Mouse (Mus musculus): Measurements from ENCODE around the gene Nfkbil1.

DNA sequence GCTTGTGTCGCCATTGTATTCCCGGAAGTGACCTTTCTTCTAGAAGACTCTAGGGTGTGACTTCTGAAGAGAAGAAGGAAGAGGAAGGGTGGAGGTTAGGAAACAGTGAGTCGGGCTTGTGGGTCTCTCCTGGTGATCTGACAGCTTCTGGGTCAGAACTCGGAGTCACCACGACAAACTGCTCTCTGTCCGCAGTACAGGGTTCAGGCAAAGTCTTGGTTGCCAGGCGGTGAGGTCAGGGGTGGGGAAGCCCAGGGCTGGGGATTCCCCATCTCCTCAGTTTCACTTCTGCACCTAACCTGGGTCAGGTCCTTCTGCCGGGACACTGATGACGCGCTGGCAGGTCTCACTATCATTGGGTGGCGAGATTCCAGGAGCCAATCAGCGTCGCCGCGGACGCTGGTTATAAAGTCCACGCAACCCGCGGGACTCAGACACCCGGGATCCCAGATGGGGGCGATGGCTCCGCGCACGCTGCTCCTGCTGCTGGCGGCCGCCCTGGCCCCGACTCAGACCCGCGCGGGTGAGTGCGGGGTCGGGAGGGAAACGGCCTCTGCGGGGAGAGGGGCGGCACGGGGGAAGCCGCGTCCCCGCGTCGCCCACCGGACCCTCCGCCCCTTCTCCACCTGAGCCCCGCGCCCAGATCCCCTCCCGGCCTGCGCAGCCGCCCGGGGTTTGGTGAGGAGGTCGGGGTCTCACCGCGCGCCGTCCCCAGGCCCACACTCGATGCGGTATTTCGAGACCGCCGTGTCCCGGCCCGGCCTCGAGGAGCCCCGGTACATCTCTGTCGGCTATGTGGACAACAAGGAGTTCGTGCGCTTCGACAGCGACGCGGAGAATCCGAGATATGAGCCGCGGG is 27.3 kb upstream of the Nfkbil1 start, which contains the start of gene H2-D1:
- TF ChIP-seq CTCF (IDR thresholded peaks at IDR 0.05; ENCODE audit: low read depth), result no peak
- TF ChIP-seq EP300 (IDR thresholded peaks at IDR 0.05; ENCODE audit: low read depth), result no peak
